Mouse (Mus musculus) spleen, adult 2 months (tissue): Measurements from ENCODE around the gene Neurl4.

ENCODE experiments used
- CTCF ChIP-seq: fragments of 200-500 bp; IDR thresholded peaks from 2 replicates; pipeline ENCODE4 v1.5.1; 2011; ENCODE audit warnings: mild to moderate bottlenecking, inconsistent platforms; ENCODE audit not compliant: insufficient read depth, insufficient read length, insufficient replicate concordance; ENCODE audit errors: extremely low read depth
- POLR2A ChIP-seq: fragments of 200-500 bp; IDR thresholded peaks from 2 replicates; pipeline ENCODE4 v1.6.1; 2011; ENCODE audit warnings: low read depth, low read length, inconsistent platforms

GRCm38 (mm10) chr11:69915667-69916627 is 15.1 kb downstream of the Neurl4 start:
- TF ChIP-seq POLR2A, result no peak
- no peak for TF ChIP-seq CTCF
